Mouse (Mus musculus) kidney, adult 11 months (tissue): ENCODE results near the gene Spire2.

Experiments used
- DNase-seq: peaks from one replicate; pipeline ENCODE4 v3.0.0; 2022

Spire2 gene

DNA sequence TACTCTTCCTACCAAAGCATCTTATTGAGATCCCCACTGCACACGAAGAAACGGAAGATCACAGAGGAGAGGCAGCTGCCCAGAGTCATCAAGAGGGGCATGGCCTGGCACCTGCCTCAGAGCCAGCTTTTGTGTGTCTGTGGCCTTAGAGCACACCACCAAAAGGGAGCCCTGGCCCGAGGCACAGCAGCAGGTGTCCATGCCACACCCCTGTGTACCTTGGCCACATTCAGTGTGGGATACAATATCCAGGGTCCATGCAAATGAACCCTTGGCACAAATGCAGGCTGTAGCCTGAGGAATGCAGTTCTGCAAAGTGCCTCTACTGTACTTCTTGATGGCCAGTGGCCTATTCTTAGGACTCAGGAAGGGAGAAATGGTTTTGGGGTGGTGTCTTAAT is 5.0 kb downstream of the Spire2 start:
- peak; percentile 33 for DNase-seq

DNA sequence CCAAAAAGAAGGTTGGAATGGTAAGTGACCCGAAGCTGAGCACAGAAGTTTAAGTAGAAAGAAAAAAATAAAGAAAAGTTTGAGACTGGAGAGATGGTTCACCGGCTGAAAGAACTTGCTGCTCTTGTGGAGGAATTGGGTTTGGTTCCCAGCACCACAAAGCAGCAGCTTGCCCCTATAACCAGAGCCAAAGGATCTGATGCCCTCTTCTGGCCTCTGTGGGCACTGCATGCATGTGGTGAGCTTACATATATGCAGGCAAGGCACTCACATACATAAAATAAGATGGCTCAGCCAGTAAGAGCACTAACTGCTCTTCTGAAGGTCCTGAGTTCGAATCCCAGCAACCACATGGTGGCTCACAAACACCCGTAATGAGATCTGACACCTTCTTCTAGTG is 7.6 kb downstream of the Spire2 start:
- no peak for DNase-seq

DNA sequence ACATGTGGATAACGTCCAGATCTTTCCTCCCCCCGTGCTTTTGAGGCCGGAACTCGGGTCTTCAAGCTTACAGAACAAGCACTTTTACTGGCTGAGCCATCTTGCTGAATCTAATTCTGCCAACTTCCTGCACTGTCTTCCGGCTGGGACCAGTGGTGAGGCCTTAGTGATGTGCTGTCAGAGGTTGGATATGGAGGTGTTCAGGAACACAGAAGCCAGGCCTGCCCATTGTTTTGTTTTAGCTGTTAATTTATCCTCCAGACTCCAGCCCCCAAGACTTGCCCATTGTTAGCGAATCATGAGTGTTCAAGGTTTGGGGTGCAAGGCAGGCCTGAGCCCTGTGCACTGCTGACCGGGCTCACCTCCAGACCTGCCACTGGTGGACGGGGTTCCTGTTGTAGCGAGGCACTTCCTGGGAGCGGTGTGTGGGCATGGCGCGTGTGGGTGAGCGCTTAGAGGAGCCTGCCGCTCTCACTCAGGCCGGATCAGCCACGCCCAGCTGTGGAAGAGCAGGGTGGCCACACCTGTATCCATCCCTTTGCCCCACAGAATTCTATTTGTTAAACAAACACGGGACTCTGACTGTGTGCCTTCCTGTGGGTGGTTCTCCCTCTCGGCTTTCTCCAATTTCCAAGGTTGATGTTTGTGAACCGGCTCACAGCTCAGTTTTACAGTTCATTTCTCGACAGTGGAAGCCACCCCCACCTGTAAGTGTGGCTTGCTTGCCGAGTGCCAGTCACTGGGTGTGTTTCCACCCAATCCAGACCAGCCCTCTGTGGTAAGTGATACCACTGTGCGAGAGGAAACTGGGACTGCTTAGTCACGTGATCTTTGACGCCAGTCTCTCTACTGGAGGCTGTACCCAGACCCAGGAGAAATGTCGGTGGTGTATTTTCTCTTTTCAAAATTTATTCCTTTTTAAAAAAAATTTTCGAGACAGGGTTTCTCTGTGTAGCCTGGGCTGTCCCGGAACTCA is 8.8 kb downstream of the Spire2 start:
- DNase-seq = no peak

DNA sequence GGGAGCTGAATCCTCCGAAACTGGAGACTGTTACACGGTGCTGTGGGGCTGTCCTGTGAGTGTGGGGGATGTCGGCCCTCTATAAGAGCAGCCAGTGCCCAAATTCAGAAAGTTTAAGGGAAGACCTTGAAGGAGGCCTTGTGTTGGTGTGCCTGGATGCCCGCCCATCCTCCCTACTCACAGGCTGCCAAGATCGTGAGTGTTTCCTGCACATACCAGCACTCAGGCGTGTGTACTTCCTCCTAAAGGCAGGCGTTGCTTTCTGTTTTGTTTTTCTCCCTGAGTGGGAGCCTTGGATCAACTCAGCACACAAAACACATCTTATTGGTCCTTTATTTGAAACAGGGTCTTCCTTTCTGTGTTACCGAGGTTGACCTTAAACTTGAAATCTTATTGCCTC is 9.7 kb downstream of the Spire2 start:
- no peak for DNase-seq

DNA sequence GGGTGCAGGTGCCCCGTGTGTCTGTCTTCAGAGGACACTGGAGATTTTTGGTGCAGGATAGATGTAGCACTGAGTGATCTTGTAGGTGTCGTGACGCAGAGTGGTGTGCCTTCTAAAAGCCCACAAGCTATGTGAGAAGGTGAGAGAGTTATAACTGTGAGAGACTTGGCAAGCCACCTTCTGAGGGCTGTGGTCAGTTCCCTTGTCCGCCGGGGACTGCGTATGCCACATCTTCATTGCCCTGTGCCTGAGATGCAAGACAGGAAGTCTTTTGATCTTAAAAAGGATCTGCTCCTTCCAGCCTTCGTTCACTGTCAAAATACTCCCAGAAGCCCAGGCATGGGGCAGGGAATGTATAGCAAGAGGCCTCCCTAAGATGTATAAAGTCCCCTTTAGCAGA is 10.4 kb downstream of the Spire2 start:
- DNase-seq = no peak

GRCm38 (mm10) chr8:123343422-123343821 is 10.9 kb downstream of the Spire2 start:
- peak; percentile 51 for DNase-seq

GRCm38 (mm10) chr8:123345135-123345534 is 12.6 kb downstream of the Spire2 start:
- no peak for DNase-seq

- no peak for DNase-seq
Observed at GRCm38 (mm10) chr8:123345856-123346255, 13.3 kb downstream of the Spire2 start.

DNA sequence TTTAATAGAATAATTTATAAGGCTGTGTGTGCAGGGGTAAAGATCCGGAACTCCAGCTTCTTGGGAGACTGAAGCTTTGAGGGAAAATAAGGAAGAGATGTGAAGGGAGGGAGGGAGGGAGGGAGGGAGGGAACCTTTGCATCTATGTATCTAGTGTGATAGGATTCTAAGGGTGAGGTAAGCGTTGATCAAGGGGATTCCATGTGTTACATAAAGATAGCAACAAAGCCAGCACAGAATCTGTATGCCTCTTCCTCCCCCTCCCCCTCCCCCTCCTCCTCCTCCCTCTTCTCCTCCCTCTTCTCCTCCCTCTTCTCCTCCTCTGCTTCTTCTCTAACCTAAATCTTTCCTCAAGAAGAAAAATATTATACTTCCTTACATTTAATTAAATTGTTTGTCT is 14.8 kb downstream of the Spire2 start:
- DNase-seq = no peak

DNA sequence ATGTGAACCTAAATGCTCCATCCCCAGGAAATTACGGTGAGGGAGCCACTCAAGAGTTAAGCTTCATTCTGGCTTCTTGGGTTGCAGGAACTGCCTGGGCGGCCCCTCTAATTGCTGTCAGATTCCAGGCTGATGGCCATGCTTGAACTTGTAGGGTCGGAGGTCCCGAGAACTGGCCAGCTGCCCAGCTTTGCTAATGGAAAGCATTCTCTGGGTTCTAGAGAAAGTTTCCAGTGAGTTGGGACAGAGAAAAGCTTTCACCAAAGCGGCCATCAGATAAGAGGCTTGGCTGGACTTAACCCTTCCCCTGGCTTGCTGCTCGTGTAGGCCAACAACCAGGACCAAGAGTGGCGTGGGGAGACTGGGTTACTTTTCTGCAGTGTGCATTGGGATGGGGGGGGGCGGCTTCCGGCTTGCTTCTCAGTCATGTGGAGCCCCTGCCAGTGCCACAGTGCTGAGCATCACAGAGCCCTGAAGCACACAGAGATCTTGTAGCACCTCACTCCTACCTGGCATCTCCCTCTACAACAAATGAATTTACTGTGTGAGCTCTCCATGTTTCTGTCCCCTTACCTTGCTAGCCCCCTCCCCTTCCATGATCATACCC is 15.8 kb downstream of the Spire2 start:
- DNase-seq = peak; percentile 76

GRCm38 (mm10) chr8:123349073-123349472 is 16.6 kb downstream of the Spire2 start:
- no peak for DNase-seq

DNA sequence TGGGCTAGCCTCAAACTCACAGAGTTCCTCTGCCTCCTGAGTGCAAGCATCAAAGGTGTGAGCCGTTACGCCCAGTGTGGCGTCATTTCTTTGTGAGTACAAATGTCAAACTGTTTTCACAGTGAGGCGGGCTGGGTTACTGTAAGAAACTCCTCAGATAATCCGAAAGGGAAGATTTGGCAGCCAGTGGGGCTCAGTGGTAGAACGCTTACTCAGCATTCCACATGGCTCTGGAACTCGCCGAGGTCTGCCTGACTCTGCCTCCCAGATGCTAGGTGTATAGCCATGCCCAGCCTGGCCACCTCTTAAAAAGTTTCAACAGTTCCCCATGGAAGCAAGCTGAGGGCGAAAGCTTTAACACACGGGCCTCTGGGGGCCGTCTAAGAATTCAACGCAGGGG is 19.6 kb downstream of the Spire2 start:
- no peak for DNase-seq

DNA sequence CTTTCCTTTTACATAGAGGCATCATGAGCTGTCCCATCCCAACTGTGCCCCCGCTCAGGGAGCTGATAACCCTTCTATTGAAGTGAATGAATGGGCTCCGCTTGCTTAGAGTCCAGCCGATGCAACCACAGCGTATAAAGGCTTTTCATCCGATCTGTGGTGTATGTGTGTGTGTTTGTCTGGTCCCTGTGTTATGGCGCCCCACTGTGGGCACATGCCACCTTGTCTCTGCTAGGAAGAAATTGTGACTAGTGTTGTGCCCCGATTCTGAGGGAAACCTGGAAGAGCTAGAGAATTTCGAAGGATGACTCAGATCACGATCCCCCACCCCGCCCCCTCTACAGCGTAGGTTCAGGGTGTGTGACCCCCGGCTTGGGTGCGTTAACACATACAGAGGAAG is 20.3 kb downstream of the Spire2 start:
- DNase-seq = peak; percentile 45

GRCm38 (mm10) chr8:123353216-123353615 is 20.7 kb downstream of the Spire2 start:
- DNase-seq = no peak

DNA sequence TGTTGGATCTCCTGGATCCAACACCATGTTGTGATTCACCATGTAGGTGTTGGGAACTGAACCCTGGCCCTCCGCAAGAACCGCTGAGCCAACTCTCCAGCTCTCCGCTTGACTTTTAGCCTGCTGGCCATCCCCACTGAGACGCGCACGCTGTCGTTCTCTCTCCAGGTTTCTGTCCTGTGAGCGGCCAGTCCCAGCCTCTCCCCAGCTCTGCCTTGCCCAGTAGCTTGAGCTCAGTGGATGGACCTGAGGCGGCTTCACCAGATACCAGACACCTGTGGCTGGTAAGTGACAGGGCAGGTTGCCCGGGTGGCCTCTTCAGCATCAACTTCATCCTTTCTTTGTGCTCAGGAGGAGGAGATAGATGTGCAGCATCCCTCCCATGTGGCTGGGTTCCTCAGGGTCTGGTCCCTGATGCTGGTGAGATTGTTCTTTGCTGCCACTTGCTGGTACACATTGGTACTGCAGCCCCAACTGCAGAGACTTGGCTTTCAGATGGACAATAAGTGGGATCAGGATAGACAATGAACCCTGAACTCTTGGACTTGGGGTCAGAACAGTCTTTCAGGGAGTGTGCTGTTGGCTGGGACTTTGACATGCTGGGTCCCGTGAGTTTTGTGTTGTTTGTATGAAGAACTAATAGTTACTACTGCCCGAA is 28.7 kb downstream of the Spire2 start:
- DNase-seq = peak; percentile 80

GRCm38 (mm10) chr8:123373403-123374238 is 41.1 kb downstream of the Spire2 start, which contains the start of gene Tcf25:
Gene Tcf25, plus strand, starts transcription at chr8:123373753.
- DNase-seq = peak; percentile 94

DNA sequence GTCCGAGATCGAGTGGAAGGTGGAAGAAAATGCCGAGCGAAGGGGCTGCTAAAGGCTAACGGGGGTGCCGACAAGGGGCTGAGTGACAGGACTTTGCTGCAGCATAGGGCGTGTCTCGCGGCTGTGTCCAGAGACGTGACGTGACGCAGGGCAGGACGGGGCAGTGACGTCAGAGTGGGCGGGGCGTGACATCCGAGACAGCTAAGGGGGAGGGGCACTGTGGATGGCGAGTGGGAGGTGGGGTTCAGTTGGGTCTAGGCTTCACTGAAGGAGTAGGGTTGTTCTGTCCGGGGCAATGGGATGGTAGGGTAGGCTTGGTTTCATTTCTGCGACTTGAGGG is 41.7 kb downstream of the Spire2 start:
- DNase-seq = peak; percentile 87

DNA sequence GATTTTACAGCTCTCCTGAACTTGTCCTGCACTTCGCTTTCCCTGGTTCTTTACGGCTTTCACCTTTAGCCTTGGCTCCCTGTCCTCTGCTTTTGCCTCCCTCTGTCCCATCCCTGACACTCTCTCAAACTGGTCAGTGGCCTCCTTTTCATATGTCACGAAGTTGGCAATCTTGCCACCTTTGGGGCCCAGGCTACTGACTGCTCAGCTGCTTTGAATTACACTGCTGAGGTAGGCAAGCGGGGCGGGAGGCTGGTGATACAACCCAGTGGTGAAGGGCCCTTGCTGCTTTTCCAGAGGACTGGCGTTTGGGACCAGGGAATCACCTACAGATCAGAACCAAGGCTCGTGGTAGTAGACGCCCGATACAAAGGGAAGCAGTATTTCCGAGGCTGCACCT is 43.2 kb downstream of the Spire2 start:
- DNase-seq = no peak

GRCm38 (mm10) chr8:123376106-123376505 is 43.6 kb downstream of the Spire2 start:
- no peak for DNase-seq

DNA sequence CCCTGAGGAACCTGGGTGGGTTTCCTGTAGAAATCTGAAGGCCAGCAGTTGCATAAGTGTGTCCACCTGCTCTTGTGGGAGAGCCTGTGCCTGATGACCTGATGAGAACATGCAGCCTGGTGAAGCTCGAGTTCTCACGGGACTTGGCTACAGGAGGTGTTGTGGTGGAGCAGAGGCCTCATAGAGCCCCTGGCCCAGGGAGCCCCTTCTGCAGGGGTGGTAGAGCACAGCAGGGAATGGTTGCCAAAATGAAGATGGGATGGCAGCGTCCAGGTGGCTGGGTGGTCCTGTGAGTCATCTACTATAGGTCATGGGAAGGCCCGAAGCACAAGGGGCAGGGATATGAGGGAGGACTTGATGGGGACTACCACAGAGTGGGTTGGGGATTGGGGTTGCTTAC is 49.2 kb downstream of the Spire2 start:
- DNase-seq = no peak

DNA sequence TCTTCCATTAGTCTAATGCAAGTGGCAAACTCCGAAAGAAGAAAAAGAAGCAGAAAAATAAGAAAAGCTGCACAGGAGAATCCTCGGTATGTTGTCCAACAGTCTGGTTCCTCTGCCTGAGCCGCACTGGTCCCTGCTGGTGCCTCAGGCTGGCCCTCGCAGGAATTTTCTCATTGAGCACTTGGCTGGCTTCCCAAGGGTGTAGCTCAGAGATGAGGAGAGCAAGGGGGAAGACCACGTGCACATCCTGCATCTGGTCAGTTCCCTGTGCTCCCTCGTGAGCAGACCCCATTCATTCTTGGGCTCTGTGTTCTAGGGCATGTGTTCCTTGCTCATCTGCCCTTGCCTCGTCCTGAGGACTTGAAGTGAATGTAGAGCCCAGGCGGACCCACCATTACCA is 50.0 kb downstream of the Spire2 start:
- DNase-seq = no peak

DNA sequence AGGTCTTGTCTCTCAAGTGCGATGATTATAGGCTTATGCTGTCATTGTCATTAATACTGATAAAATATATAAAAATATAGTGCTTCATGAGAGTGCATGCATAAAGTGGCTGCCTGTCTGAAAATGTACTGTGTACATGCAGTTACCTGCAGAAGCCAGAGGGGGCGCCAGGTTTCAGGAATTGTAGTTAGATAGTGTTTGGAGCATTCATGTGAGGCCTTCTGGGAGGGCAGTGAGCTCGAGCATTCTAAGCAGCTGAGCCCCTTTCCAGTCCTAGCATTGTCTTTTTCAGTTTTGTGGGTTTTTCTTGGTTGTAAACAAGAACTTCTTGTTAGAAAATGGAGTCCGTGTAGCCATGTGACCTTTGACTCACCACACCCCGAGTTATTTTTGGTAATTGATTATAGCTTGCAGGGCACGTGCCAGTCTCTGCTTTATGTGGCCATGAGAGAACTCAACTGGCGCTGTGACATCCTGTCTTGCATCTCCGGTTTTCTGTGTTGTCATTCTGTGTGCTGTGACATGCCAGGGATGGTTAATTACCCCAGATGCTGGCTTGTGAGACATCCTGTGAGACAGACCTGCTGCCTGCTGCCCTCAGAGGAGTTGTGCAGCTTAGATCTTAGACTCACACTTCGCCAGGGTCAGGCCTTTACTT is 52.5 kb downstream of the Spire2 start:
- DNase-seq = no peak
